Mouse (Mus musculus): ENCODE measurements around the gene BC029722.

The BC029722 gene

GRCm38 (mm10) chr2:155779066-155779465 is 40.2 kb downstream of the BC029722 start:
- no peak for DNase-seq (ENCODE audit: low read depth, low spot score)

- no peak for DNase-seq (ENCODE audit: low read depth, low spot score)
Measured at GRCm38 (mm10) chr2:155778004-155778403, 41.2 kb downstream of the BC029722 start.

- no peak for DNase-seq (ENCODE audit: low read depth, low spot score)
Measured at GRCm38 (mm10) chr2:155777688-155777985, 41.6 kb downstream of the BC029722 start.

- no peak for DNase-seq (ENCODE audit: low read depth, low spot score)
Measured at GRCm38 (mm10) chr2:155776824-155777687, 42.2 kb downstream of the BC029722 start.

GRCm38 (mm10) chr2:155775685-155776263 is 43.5 kb downstream of the BC029722 start:
- DNase-seq (ENCODE audit: low read depth, low spot score) = no peak

GRCm38 (mm10) chr2:155774927-155775684 is 44.1 kb downstream of the BC029722 start, which contains the start of gene Mmp24:
Gene Mmp24, plus strand, starts transcription at chr2:155775342.
- no peak for DNase-seq (ENCODE audit: low read depth, low spot score)

- DNase-seq (ENCODE audit: low read depth, low spot score) = no peak
Measured at GRCm38 (mm10) chr2:155774261-155774926, 44.8 kb downstream of the BC029722 start.

GRCm38 (mm10) chr2:155773664-155774063 is 45.6 kb downstream of the BC029722 start:
- no peak for DNase-seq (ENCODE audit: low read depth, low spot score)

Measured in skeletal muscle tissue, adult 2 months (tissue).